Mouse (Mus musculus) midbrain, embryonic 11.5 days (tissue): ENCODE measurements around the gene Nek5. TPM values are rescaled to one million over a fixed set of nuclear protein-coding genes. Genes with fewer than 3 reads are reported as not detected.
A peak's percentile ranks its signal among the peaks of the same experiment; 100 is the strongest.

ENCODE experiments used
- ATAC-seq: fragments of 200-750 bp; cut with Nextera tagmentation; 2 replicates; pipeline ENCODE4 v1.8.0; 2017; ENCODE audit warnings: moderate TSS enrichment, moderate library complexity; ENCODE audit not compliant: low FRiP score
- DNase-seq: peaks from one replicate; pipeline ENCODE4 v3.0.0; 2015; ENCODE audit warnings: low spot score; ENCODE audit errors: missing footprints
- H3K27ac ChIP-seq: fragments of 300-500 bp; sonication (generic); 2 replicates; pipeline ENCODE4 v1.5.1; 2014; ENCODE audit warnings: low read depth, low read length
- H3K27me3 ChIP-seq: fragments of 300-500 bp; sonication (generic); 2 replicates; pipeline ENCODE4 v1.6.1; 2014; ENCODE audit warnings: mild to moderate bottlenecking, low read length, moderate library complexity, mixed read lengths; ENCODE audit not compliant: control insufficient read depth, insufficient read depth
- H3K36me3 ChIP-seq: fragments of 300-500 bp; sonication (generic); 2 replicates; pipeline ENCODE4 v1.6.1; 2014; ENCODE audit warnings: mild to moderate bottlenecking, low read length, moderate library complexity, mixed read lengths; ENCODE audit not compliant: control insufficient read depth, insufficient read depth
- H3K4me1 ChIP-seq: fragments of 300-500 bp; sonication (generic); 2 replicates; pipeline ENCODE4 v1.6.1; 2014; ENCODE audit warnings: low read length; ENCODE audit not compliant: control insufficient read depth, insufficient read depth
- H3K4me2 ChIP-seq: fragments of 300-500 bp; sonication (generic); 2 replicates; pipeline ENCODE4 v1.6.1; 2014; ENCODE audit warnings: mild to moderate bottlenecking, moderate library complexity
- H3K4me3 ChIP-seq: fragments of 300-500 bp; sonication (generic); 2 replicates; pipeline ENCODE4 v1.5.1; 2014; ENCODE audit warnings: low read depth, low read length
- H3K9ac ChIP-seq: fragments of 300-500 bp; sonication (generic); 2 replicates; pipeline ENCODE4 v1.6.1; 2014; ENCODE audit warnings: low read length
- H3K9me3 ChIP-seq: fragments of 300-500 bp; sonication (generic); 2 replicates; pipeline ENCODE4 v1.6.1; 2016; ENCODE audit warnings: low read length; ENCODE audit not compliant: control insufficient read depth
- WGBS: fragments of 180-500 bp; shearing (Covaris S2); extraction: QIAGEN DNeasy Blood & Tissue Kit; methylation state at CpG from one replicate; pipeline ENCODE4 v1.1.7; 2014; 5-methylcytosine and 5-hydroxymethylcytosine counted together
- polyA plus RNA-seq: library from polyadenylated mRNA; unstranded; fragments of >200 nt; fragmentation: Nextera tagmentation; extraction: Ambion mirVana; gene quantifications from 2 replicates; pipeline ENCODE4 v1.2.1, GENCODE M21; 2014

The Nek5 gene
- polyA plus RNA-seq = 0.16 TPM in 1 of 2 replicates, not detected in the other

DNA sequence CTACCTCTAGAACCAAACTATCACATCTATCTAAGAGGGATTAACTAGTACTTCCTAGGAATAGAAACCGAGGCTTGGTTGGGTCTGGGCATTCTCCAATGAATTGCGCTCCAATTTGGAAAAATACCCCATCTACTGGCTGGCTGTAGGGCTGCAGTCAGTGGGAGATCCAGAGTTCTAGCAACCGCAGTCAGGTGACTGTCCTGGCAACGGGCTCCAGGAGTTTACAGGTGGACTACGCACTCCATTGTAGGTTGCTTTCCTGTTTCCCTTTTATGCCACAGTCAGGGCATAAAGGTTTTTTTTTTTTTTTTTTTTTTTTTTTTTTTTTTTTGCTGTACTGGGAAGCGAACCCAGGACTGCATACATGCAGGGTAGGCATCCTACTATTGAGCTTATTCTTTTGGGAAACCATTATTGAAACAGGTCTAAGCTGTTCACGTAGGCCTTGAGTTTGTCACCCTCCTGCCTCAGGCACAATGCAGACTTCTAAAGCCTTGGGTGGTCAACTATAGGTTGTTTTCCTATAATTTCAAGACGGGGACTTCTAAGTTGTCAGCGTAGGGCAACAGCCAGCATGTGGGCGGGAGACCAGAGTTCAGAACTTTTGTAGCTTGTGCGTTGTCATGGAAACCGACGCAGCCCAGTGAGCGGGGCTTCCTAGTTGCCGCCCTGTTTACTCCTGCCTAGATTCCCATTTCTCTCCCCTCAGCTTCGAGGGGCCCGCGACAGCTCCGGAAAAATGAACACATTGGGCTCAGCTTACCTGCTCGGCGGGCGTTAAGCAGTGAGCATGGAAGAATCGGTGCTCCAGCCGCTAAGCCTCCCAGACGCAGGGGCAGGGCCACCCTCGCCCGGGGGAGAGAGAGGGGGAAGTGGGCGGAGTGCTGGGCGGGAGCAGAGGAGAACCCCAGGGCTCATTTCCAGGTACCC is at the start of gene Nek5:
Gene Nek5 (minus strand): TSS at position 834 of the 933 bp plus-strand sequence.
- Histone ChIP-seq H3K36me3 (no peaks in the 10 kb centered on the region), H3K9ac (peak within 1 kb of the TSS; percentile 40; the same call in 1 of the 2 replicates), H3K4me3 (peak within 1 kb of the TSS; percentile 35), H3K4me1 (no peaks in the 10 kb centered on the region), H3K27ac (no peak within 1 kb of the TSS), H3K9me3 (no peaks in the 10 kb centered on the region), H3K4me2 (peak within 1 kb of the TSS; percentile 47), H3K27me3 (no peaks in the 10 kb centered on the region; the same call in 1 of the 2 replicates)
- DNase-seq (peak; percentile 96), ATAC-seq (peak; percentile 87)
- 1% methylated on average over 29 of the region's 29 CpGs for WGBS

DNA sequence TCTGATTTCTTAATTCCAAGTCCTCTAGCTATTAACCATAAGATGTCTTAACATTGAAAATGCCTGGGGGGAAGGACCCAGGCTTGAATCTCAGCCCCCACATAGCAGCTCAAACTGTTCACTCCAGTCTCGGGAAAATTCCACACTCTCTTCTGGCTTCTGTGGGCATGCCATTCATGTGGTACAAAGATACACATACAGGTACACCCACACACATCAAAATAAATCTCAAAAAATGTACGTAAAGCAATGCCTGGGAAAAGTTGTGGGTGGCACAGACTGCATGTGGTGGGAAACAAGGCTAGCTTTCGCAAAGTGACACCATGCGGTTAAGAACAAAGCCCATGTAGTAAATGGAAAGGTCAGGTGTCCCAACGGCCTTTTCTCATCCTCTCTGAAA is 44.3 kb upstream of the Nek5 start:
- DNase-seq = no peak
- Histone ChIP-seq H3K36me3 (peaks cover 10% of the 10 kb centered on the region), H3K27ac (no peak overlapping the region), H3K4me2 (no peak overlapping the region), H3K27me3 (no peaks in the 10 kb centered on the region), H3K4me3 (no peak overlapping the region), H3K9ac (no peak overlapping the region), H3K9me3 (no peaks in the 10 kb centered on the region), H3K4me1 (no peaks in the 10 kb centered on the region)
- ATAC-seq = no peak
- WGBS = 91% methylated on average over 5 of the region's 5 CpGs

DNA sequence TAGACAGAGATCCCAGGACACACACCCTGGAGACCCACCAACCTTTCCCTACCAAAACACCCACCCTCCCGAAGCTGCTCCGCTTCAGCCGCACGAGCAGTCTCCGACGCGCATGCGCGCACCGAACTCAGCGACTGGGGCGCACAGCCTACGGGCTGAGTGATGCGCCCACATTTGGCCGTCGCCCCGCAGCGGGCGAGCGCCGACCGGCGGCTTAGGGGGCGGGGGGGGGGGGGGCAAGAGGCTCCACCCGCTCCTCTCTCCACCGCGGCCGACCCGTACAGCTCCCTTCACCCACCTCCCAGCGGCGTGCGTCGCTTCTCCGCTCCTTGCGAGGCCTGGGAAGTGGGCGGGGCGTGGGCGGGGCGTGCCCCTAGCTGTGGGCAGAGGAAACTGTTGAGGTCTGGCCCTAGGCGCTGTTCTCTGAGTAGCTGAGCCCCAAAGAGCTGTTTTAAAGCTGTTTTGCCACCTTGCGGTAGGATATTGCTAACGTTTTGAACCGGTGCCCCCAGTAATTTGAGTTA is 41.3 kb upstream of the Nek5 start, which contains the start of gene Nek3:
Gene Nek3 (minus strand): TSS at position 356 of the 524 bp plus-strand sequence.
- Histone ChIP-seq H3K4me2 (peak within 1 kb of the TSS; percentile 42), H3K9me3 (no peaks in the 10 kb centered on the region), H3K4me1 (no peaks in the 10 kb centered on the region), H3K4me3 (peak within 1 kb of the TSS; percentile 51), H3K27ac (peak within 1 kb of the TSS; percentile 25; the same call in 1 of the 2 replicates), H3K27me3 (no peaks in the 10 kb centered on the region), H3K36me3 (peaks cover 8% of the 10 kb centered on the region), H3K9ac (peak within 1 kb of the TSS; percentile 57)
- WGBS = under 1% methylated on average over 37 of the region's 43 CpGs
- DNase-seq (peak; percentile 99), ATAC-seq (peak; percentile 98)

DNA sequence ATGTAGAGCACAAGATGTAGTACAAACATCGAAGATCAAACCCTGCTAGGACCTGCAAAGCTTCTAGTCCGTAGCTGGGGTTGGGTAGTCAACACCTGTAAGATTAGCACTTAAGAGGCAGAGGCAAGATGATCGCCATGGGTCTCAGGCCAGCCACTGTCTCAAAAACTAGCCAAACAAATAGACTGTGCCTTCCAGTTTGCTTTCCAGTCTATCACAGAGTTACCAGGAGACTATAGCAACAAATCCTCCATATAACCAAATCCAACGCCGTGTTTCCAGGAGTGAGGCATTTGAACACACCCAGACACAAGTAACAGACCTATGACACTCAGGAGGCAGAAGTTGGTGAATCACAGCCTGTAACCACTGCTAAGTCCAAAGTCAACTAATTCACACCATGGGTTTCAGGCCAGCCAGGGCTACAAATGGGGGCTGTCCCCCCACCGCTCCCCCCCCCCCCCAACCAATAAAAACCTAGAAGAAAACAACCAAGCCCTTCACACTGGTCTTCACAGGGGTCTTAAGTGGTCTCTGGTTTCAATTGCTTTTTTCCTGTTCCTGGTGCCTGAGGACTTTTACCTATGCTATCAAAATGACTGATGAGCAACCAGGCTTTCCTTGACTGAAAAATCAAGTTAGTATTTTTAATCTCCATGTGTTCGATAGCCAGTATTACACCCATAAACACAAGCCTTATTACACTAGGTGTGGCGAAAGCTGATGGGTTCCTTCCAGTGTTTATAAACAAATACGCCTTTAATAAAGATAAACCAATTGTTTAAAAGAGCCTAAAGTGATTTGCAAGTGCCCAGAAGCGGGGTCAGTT is 40.6 kb upstream of the Nek5 start:
- peak; percentile 8; the same call in 1 of the 2 replicates for ATAC-seq
- WGBS = 58% methylated on average over 10 of the region's 10 CpGs
- peaks cover 5% of the 10 kb centered on the region for H3K36me3 ChIP-seq
- H3K9me3 ChIP-seq = no peaks in the 10 kb centered on the region
- no peak for DNase-seq
- H3K27me3 ChIP-seq = no peaks in the 10 kb centered on the region
- H3K27ac ChIP-seq = no peak overlapping the region; the same call in 1 of the 2 replicates
- peak overlapping the region; percentile 42 for H3K4me2 ChIP-seq
- no peaks in the 10 kb centered on the region for H3K4me1 ChIP-seq
- peak overlapping the region; percentile 57 for H3K9ac ChIP-seq
- peak overlapping the region; percentile 51 for H3K4me3 ChIP-seq

DNA sequence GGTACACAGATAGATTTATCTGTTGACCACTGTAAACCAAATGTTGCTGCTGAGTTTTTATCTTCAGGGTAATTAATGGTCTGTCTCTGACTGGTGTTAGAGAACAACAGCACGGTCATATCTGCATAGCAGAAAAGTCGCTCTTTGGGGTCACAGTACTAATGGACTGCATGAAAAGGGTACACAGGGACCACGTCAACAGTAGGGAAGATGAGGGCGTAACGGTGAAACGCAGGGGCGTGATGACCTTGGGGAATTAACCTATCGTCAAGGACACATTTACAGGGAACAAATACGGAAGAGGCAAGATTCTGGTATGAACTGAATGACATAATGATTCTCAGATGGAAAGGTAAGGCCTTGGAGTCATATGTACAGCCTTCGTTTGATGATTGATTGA is 39.6 kb upstream of the Nek5 start:
- H3K9ac ChIP-seq = no peak overlapping the region
- DNase-seq (no peak), ATAC-seq (no peak)
- 95% methylated on average over 10 of the region's 10 CpGs for WGBS
- no peaks in the 10 kb centered on the region for H3K4me1 ChIP-seq
- H3K9me3 ChIP-seq = no peaks in the 10 kb centered on the region
- H3K36me3 ChIP-seq = peaks cover 4% of the 10 kb centered on the region
- no peak overlapping the region for H3K4me3 ChIP-seq
- H3K27ac ChIP-seq = no peak overlapping the region
- no peaks in the 10 kb centered on the region for H3K27me3 ChIP-seq
- no peak overlapping the region for H3K4me2 ChIP-seq

DNA sequence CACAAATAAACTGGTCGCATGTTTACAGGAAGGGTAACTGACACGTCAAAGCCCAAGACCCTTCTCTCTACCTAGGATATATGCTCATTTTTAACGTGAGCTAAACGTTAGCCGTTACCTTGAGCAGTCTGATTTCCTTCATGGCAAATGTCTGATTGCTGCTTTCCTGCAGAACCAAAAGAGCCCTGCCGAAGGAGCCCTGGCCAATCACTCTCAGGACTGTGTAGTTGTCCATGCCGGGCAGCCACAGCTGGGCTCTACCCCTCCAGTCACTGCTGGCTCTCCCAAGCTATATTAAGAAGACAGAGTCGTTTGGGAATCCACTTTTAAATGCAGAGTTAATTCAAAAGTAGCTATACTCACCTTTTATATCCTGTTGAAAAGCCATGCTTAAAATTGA is 37.4 kb upstream of the Nek5 start:
- ATAC-seq = no peak
- no peak overlapping the region for H3K9ac ChIP-seq
- H3K4me3 ChIP-seq = no peak overlapping the region
- H3K9me3 ChIP-seq = no peaks in the 10 kb centered on the region
- H3K4me1 ChIP-seq = no peaks in the 10 kb centered on the region
- WGBS = 91% methylated on average over 8 of the region's 8 CpGs
- DNase-seq = no peak
- H3K27ac ChIP-seq = no peak overlapping the region
- no peaks in the 10 kb centered on the region; the same call in 1 of the 2 replicates for H3K36me3 ChIP-seq
- H3K4me2 ChIP-seq = no peak overlapping the region
- H3K27me3 ChIP-seq = no peaks in the 10 kb centered on the region

DNA sequence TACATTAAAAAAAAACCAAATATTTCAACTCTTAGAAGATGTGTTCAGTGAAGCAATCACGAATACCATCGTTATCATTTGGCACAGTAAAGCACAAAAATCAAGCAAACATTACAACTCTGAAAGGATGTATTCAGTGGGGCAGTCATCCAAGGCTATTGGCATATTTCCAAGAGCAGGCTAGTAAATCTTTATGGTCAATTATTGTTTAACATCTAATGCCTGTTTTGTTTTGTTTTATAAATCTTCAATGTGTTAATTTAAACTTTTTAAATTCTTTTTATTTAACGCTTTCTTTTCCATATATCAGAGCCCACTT is 25.5 kb upstream of the Nek5 start:
- ATAC-seq (no peak), DNase-seq (no peak)
- no peaks in the 10 kb centered on the region for H3K27me3 ChIP-seq
- 94% methylated on average over 3 of the region's 3 CpGs for WGBS
- no peaks in the 10 kb centered on the region for H3K4me1 ChIP-seq
- H3K27ac ChIP-seq = no peak overlapping the region
- no peaks in the 10 kb centered on the region; the same call in 1 of the 2 replicates for H3K36me3 ChIP-seq
- no peak overlapping the region for H3K4me2 ChIP-seq
- H3K9ac ChIP-seq = no peak overlapping the region
- H3K9me3 ChIP-seq = no peaks in the 10 kb centered on the region
- no peak overlapping the region for H3K4me3 ChIP-seq

DNA sequence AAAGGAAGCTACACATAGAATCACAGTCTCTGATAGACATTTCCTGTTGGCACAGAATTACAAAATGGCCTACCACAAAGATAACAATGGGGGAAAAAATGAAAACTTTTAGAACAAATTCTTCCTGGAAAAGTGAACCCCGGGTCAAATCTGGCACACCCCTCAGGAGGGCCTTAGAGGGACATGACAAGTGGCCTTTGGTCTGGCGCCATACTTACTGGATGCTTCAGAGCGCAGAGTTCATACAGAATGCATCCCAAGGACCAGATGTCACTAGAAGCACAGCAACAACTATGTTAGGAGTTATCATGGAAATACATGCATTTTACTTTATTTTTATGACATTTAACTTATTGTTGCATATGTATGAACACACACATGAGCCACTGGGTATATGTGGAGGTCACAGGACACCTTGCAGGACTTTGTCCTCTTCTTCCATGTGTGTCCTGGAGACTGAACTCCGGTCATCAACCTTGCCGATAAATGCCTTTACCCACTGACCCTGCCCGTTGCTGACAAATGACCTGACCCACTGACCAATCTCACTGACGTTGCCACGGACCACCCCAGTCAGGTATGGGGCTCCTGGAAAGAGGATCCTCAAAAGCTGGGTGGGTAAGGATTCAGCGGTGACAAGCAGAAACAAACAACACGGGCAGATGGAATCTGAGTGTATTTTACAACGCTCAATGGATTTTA is 24.9 kb upstream of the Nek5 start:
- Histone ChIP-seq H3K4me2 (no peak overlapping the region), H3K9me3 (no peaks in the 10 kb centered on the region), H3K4me3 (no peak overlapping the region), H3K4me1 (no peaks in the 10 kb centered on the region), H3K9ac (no peak overlapping the region), H3K27me3 (no peaks in the 10 kb centered on the region), H3K27ac (no peak overlapping the region), H3K36me3 (no peaks in the 10 kb centered on the region; the same call in 1 of the 2 replicates)
- no peak for ATAC-seq
- DNase-seq = no peak
- 95% methylated on average over 11 of the region's 11 CpGs for WGBS
